Mouse (Mus musculus): ENCODE data around the gene Mup22.
"Not testable (repeated sequence)": the region's sequence is repeated elsewhere in the genome, so short reads cannot be mapped to it uniquely, and the experiment has no call there.

The Mup22 gene

GRCm38 (mm10) chr4:60821363-60821762 lies at the start of gene Mup22:
Gene Mup22, minus strand, starts transcription at chr4:60821463.
- not testable (repeated sequence) for ATAC-seq (ENCODE audit: insufficient number of reproducible peaks, low FRiP score, low TSS enrichment)

DNA sequence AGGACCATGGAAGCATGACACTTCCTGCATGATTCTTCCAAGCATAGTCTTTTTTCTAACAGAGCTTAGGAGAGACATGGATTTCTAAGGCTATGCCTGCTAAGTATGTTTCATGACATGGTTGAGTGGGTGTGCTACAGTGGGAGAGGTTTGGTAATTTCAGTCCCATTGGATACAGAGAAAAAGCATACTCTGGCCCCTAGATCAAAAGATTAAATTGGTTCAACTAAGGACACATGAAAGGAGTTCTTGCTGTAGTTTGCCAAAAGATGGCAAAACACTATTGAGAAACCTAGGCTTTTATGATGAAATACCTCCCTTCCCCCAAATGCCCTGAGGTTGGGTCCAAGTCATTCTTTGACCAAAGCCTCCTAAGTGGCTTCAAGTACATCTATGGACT lies 19.6 kb upstream of the Mup22 start:
- ATAC-seq (ENCODE audit: insufficient number of reproducible peaks, low FRiP score, low TSS enrichment): not testable (repeated sequence)

Data from cerebellum, adult (tissue).